Mouse (Mus musculus) kidney, adult 2 months (tissue): Measurements from ENCODE around the gene 1810009A15Rik.

ENCODE experiments used
- CTCF ChIP-seq: fragments of 200-500 bp; conservative IDR thresholded peaks from 2 replicates; pipeline ENCODE4 v1.5.1; 2011; ENCODE audit warnings: low read depth, mild to moderate bottlenecking, control low read depth, low read length, moderate library complexity, mixed read lengths; ENCODE audit not compliant: insufficient read depth, insufficient read length
- POLR2A ChIP-seq: fragments of 200-500 bp; IDR thresholded peaks from one replicate; pipeline ENCODE4 v1.6.1; 2011; ENCODE audit warnings: low read depth, low read length, control low read depth

GRCm38 (mm10) chr19:8892829-8893766 is 4.4 kb downstream of the 1810009A15Rik start, which contains the start of gene Ints5:
- TF ChIP-seq POLR2A (peak; percentile 75), CTCF (no peak)
